Mouse (Mus musculus) liver, embryonic 14.5 days (tissue): Measurements from ENCODE around the gene Sik2.

Experiments
- CTCF ChIP-seq: IDR thresholded peaks from 2 replicates; pipeline ENCODE4 v1.5.1; 2016; ENCODE audit warnings: antibody characterized with exemption, low read depth, control low read depth
- EP300 ChIP-seq: IDR thresholded peaks from 2 replicates; pipeline ENCODE4 v1.6.1; 2016; ENCODE audit warnings: antibody characterized with exemption, low read depth

GRCm38 (mm10) chr9:50847606-50848368, 161.1 kb downstream of the Sik2 start:
- TF ChIP-seq CTCF (no peak), EP300 (no peak)
